Mouse (Mus musculus): ENCODE results near the gene Gm826.

GRCm38 (mm10) chr2:160334111-160334661 is at the start of gene Gm826:
- no peak for TF ChIP-seq CTCF (IDR thresholded peaks at IDR 0.05; ENCODE audit: control insufficient read depth, insufficient read depth, insufficient read length)
- TF ChIP-seq FOSL1 (IDR thresholded peaks at IDR 0.05; ENCODE audit: insufficient read depth, low read length, poor library complexity, severe bottlenecking): no peak

Data from C2C12 (cell line).